Mouse (Mus musculus) G1E (cell line): ENCODE measurements around the gene Itga2.

ENCODE experiments used
- CTCF ChIP-seq: IDR thresholded peaks from 2 replicates; pipeline ENCODE4 v1.5.1; 2012; ENCODE audit warnings: low read depth, low read length, inconsistent platforms, mixed read lengths
- GATA1 ChIP-seq: IDR thresholded peaks from 2 replicates; pipeline ENCODE4 v1.6.1; 2012; ENCODE audit warnings: borderline replicate concordance, low read length, inconsistent platforms, mixed read lengths
- GATA2 ChIP-seq: IDR thresholded peaks from 2 replicates; pipeline ENCODE4 v1.6.1; 2012; ENCODE audit warnings: low read depth, low read length, inconsistent platforms, borderline replicate concordance
- POLR2AphosphoS5 ChIP-seq: IDR thresholded peaks from 2 replicates; pipeline ENCODE4 v1.6.1; 2012; ENCODE audit warnings: low read depth, low read length, inconsistent platforms; ENCODE audit not compliant: insufficient replicate concordance
- TAL1 ChIP-seq: conservative IDR thresholded peaks from 2 replicates; pipeline ENCODE4 v1.6.1; 2012; ENCODE audit warnings: low read depth, low read length, inconsistent platforms, mixed read lengths

GRCm38 (mm10) chr13:114801857-114802256 is 130.0 kb downstream of the Itga2 start:
- TF ChIP-seq CTCF (no peak), POLR2AphosphoS5 (no peak), TAL1 (no peak), GATA2 (no peak), GATA1 (no peak)
